Mouse (Mus musculus) liver, adult 2 months (tissue): ENCODE measurements around the gene Arhgef17. TPM values are rescaled to one million over a fixed set of nuclear protein-coding genes. Genes with fewer than 3 reads are reported as not detected.
A peak's percentile ranks its signal among the peaks of the same experiment; 100 is the strongest.

Source experiments
- DNase-seq: peaks from one replicate; pipeline ENCODE4 v3.0.0-alpha.2; 2011; ENCODE audit warnings: low read depth, low spot score; ENCODE audit errors: extremely low read depth
- H3K27ac ChIP-seq: fragments of 200-500 bp; replicated peaks from 2 replicates; pipeline ENCODE4 v1.5.1; 2012; ENCODE audit warnings: low read depth, mild to moderate bottlenecking, control low read depth, inconsistent platforms, low read length; ENCODE audit not compliant: insufficient read depth
- H3K27me3 ChIP-seq: fragments of 200-500 bp; 2 replicates; pipeline ENCODE4 v1.6.1; 2012; ENCODE audit warnings: mild to moderate bottlenecking, moderate library complexity, low read length, inconsistent platforms; ENCODE audit not compliant: control insufficient read depth, insufficient read depth
- H3K36me3 ChIP-seq: fragments of 200-500 bp; 2 replicates; pipeline ENCODE4 v1.6.1; 2012; ENCODE audit warnings: low read length, inconsistent platforms; ENCODE audit not compliant: control insufficient read depth, insufficient read depth
- H3K4me1 ChIP-seq: fragments of 200-500 bp; 2 replicates; pipeline ENCODE4 v1.6.1; 2011; ENCODE audit warnings: low read length; ENCODE audit not compliant: control insufficient read depth, insufficient read depth
- H3K4me3 ChIP-seq: fragments of 200-500 bp; 2 replicates; pipeline ENCODE4 v1.5.1; 2011; ENCODE audit warnings: low read depth, mild to moderate bottlenecking, control low read depth, low read length, moderate library complexity; ENCODE audit not compliant: insufficient read depth
- H3K79me2 ChIP-seq: fragments of 200-500 bp; 2 replicates; pipeline ENCODE4 v1.6.1; 2012; ENCODE audit warnings: inconsistent platforms, mild to moderate bottlenecking, low read length, moderate library complexity; ENCODE audit not compliant: control insufficient read depth, insufficient read depth
- H3K9ac ChIP-seq: fragments of 200-500 bp; 2 replicates; pipeline ENCODE4 v1.6.1; 2012; ENCODE audit warnings: low read depth, mild to moderate bottlenecking, control low read depth, inconsistent platforms, low read length
- CTCF ChIP-seq: fragments of 200-500 bp; IDR thresholded peaks from 2 replicates; pipeline ENCODE4 v1.5.1; 2011; ENCODE audit warnings: low read depth, low read length, control low read depth
- POLR2A ChIP-seq: fragments of 200-500 bp; IDR thresholded peaks from 2 replicates; pipeline ENCODE4 v1.6.1; 2011; ENCODE audit warnings: low read length, control low read depth; ENCODE audit not compliant: insufficient read depth; ENCODE audit errors: extremely low read depth
- WGBS: fragments of 180-500 bp; shearing (Covaris S2); methylation state at CpG from one replicate; pipeline ENCODE4 v1.1.7; 2018; 5-methylcytosine and 5-hydroxymethylcytosine counted together
- polyA plus RNA-seq: library from polyadenylated mRNA; depleted of rRNA; stranded (reverse); fragments of >200 nt; gene quantifications from 2 replicates; pipeline ENCODE4 v1.2.3, GENCODE M21; 2012
- total RNA-seq: library from RNA; depleted of rRNA; stranded (reverse); fragments of >200 nt; gene quantifications from 2 replicates; pipeline ENCODE4 v1.2.3, GENCODE M21; 2014

Gene Arhgef17
- total and polyA plus RNA-seq, 2 experiments: 1.2 to 1.8 TPM

DNA sequence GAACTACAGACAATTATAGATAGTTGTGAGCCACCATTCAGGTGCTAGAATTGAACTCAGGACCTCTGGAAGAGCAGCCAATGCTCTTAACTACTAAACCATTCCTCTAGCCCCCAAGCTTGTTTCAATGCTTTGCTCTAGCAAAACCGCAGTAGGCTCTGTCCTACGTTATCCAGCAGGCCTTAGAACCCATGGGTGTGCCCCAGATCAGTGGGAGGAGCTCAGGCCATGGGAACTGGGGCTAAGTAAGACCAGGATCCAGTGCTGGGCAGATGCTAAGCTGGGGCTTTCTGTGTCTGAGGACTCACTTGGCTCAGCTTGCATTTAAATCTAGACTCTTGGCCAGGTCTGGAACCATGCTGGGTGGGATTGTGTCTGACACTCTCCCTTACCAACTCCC is 64.3 kb downstream of the Arhgef17 start:
- no peak for DNase-seq
- no peak overlapping the region for H3K9ac ChIP-seq
- WGBS: 77% methylated on average over 2 of the region's 2 CpGs

DNA sequence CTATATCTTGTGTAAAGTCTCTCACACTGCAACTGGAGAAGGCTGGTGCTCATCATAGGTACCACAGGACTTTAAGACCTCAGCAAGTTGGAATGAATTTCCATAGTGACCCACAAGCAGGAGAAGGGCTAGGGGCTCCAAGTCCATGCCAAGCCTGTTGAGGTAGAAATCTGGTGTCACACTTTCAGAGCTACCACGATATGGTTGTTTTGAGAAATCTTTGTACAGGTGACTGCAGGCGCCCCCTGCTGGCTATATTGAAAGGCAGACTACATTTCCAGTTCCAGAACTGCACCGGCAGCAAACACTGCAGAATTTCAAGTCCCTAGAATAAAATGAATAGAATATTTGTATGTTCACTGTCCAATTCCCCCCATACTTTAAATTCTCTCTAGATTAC is 65.2 kb downstream of the Arhgef17 start:
- H3K27ac ChIP-seq: no peak overlapping the region
- no peak for TF ChIP-seq POLR2A
- TF ChIP-seq CTCF: peak; percentile 60
- DNase-seq: peak; percentile 34
- H3K79me2 ChIP-seq: no peaks in the 10 kb centered on the region
- no peak overlapping the region for H3K4me3 ChIP-seq
- WGBS: under 1% methylated on average over 3 of the region's 3 CpGs
- H3K4me1 ChIP-seq: peaks cover 4% of the 10 kb centered on the region; the same call in 1 of the 2 replicates
- no peaks in the 10 kb centered on the region for H3K27me3 ChIP-seq
- H3K9ac ChIP-seq: no peak overlapping the region
- H3K36me3 ChIP-seq: no peaks in the 10 kb centered on the region

More for the DNA sequence above, 64.3 kb downstream of the Arhgef17 start:
- Histone ChIP-seq H3K27me3 (no peaks in the 10 kb centered on the region), H3K4me1 (peaks cover 4% of the 10 kb centered on the region; the same call in 1 of the 2 replicates), H3K4me3 (no peak overlapping the region), H3K27ac (no peak overlapping the region), H3K79me2 (no peaks in the 10 kb centered on the region), H3K36me3 (no peaks in the 10 kb centered on the region)
- no peak for TF ChIP-seq CTCF
- TF ChIP-seq POLR2A: no peak

GRCm38 (mm10) chr7:100862828-100863638 is 68.9 kb downstream of the Arhgef17 start, which contains the start of gene Relt:
Gene Relt (minus strand): TSS chr7:100863446.
- TF ChIP-seq POLR2A (peak; percentile 28; the same call in 1 of the 2 replicates), CTCF (peak; percentile 87)
- no peaks in the 10 kb centered on the region for H3K79me2 ChIP-seq

GRCm38 (mm10) chr7:100862353-100862752 is 69.6 kb downstream of the Arhgef17 start:
- 30% methylated on average over 4 of the region's 4 CpGs for WGBS
- TF ChIP-seq POLR2A (no peak), CTCF (no peak)
- H3K27ac ChIP-seq: no peak overlapping the region
- H3K4me1 ChIP-seq: peaks cover 2% of the 10 kb centered on the region; the same call in 1 of the 2 replicates
- H3K4me3 ChIP-seq: no peak overlapping the region; the same call in 1 of the 2 replicates
- no peaks in the 10 kb centered on the region for H3K36me3 ChIP-seq
- H3K27me3 ChIP-seq: no peaks in the 10 kb centered on the region
- DNase-seq: no peak
- H3K9ac ChIP-seq: peak overlapping the region; percentile 68; the same call in 1 of the 2 replicates
- no peaks in the 10 kb centered on the region for H3K79me2 ChIP-seq

More at GRCm38 (mm10) chr7:100862828-100863638, 68.9 kb downstream of the Arhgef17 start, which contains the start of gene Relt:
- H3K36me3 ChIP-seq: no peaks in the 10 kb centered on the region
- peak within 1 kb of the TSS; percentile 59 for H3K4me3 ChIP-seq
- WGBS: under 1% methylated on average over 91 of the region's 91 CpGs
- H3K9ac ChIP-seq: peak within 1 kb of the TSS; percentile 68
- peaks cover 2% of the 10 kb centered on the region; the same call in 1 of the 2 replicates for H3K4me1 ChIP-seq
- peak; percentile 58 for DNase-seq
- no peak within 1 kb of the TSS for H3K27ac ChIP-seq
- no peaks in the 10 kb centered on the region for H3K27me3 ChIP-seq

DNA sequence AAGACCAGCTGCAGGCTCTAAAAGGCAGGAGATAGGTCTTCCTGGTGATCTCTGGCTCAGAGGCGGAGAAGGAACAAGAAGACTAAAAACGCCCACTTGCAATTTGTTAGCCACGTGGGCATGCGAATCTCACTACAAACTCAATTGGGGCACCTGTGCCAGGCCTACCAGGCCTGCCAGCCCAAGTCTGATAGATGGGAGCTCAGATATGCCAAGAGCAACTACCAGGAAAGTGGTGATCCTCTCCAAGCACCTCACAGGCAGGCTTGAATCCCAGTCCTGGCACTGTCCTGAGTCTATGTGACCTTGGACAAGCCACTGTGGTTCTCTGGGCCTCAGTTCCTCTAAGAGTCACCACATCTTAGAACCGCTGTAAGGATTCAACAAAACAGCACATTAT is 70.7 kb downstream of the Arhgef17 start:
- WGBS: 94% methylated on average over 5 of the region's 5 CpGs
- H3K27ac ChIP-seq: no peak overlapping the region
- H3K9ac ChIP-seq: no peak overlapping the region
- no peaks in the 10 kb centered on the region for H3K36me3 ChIP-seq
- H3K4me3 ChIP-seq: no peak overlapping the region
- H3K4me1 ChIP-seq: peaks cover 2% of the 10 kb centered on the region; the same call in 1 of the 2 replicates
- no peaks in the 10 kb centered on the region for H3K27me3 ChIP-seq
- H3K79me2 ChIP-seq: no peaks in the 10 kb centered on the region
- TF ChIP-seq CTCF (no peak), POLR2A (no peak)
- DNase-seq: no peak

DNA sequence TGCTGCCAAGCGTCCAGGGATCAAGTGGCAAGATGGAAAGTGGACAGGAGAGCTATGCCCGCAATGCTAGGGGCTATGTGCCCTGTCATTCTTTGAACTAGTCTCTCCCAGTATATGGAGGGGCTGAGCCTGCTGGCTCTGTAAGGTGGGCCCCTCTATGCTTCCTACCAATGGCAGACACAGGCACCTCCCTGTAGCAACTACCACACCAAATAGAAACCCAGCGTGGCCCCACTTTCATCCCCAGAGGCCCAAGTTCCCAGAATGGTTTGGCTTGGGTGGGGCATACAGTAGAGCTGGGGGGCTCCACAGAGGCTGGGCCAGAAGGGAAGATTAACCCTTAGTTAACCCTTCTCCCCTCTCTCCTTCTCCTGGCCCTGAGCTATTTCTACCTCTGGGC is 71.5 kb downstream of the Arhgef17 start:
- no peak for DNase-seq
- H3K36me3 ChIP-seq: no peaks in the 10 kb centered on the region
- H3K4me3 ChIP-seq: no peak overlapping the region

More for the DNA sequence above, 71.5 kb downstream of the Arhgef17 start:
- H3K27me3 ChIP-seq: no peaks in the 10 kb centered on the region
- H3K79me2 ChIP-seq: no peaks in the 10 kb centered on the region
- peaks cover 2% of the 10 kb centered on the region; the same call in 1 of the 2 replicates for H3K4me1 ChIP-seq
- 91% methylated on average over 3 of the region's 3 CpGs for WGBS
- H3K27ac ChIP-seq: no peak overlapping the region
- TF ChIP-seq CTCF (no peak), POLR2A (no peak)
- no peak overlapping the region for H3K9ac ChIP-seq
